Mouse (Mus musculus) lung, postnatal 36 days (tissue): ENCODE data around the gene Zfp74.
"Not testable (repeated sequence)": the region's sequence is repeated elsewhere in the genome, so short reads cannot be mapped to it uniquely, and the experiment has no call there.

Experiments
- DNase-seq: peaks from one replicate; pipeline ENCODE4 v3.0.0; 2022; ENCODE audit warnings: mixed read lengths

Gene Zfp74

GRCm38 (mm10) chr7:29953513-29954401, at the start of gene Zfp74:
TSS of gene Zfp74 (minus strand) at chr7:29954089.
- DNase-seq, result peak; percentile 89

DNA sequence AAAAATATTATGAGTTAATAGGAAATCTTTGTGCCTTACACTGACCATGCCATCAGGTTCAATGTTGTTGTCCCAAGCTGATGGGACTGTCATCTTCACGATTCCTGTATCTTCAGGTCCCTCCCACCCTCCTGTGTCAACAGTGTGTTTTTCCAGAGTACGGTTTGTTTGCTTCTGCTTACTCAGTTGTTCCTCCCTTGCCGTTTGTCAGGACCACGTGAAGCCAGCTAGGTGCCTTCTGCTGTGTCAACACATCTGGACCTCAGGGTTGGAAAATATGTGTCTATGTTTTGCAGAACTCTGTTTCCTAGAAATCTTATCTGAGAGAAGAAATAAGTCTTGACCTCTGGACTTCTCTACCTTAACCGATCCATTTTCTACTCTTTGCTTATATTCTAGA, 46.7 kb upstream of the Zfp74 start:
- peak; percentile 16 for DNase-seq

DNA sequence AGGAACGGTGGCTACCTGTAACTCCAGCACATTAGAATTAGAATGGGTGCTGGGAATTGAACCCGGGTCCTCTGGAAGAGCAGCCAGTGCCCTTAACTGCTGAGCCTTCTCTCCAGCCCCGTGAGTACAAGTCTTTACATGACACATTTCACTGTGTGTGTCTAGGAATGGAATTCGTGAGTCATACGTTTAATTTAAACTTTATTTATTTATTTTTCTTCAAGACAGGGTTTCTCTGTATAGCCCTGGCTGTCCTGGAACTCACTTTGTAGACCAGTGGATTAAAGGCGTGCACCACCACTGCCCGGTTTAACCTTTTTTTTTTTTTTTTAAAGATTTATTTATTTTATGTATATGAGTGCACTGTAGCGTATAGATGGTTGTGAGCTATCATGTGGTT, 41.2 kb upstream of the Zfp74 start:
- DNase-seq, result no peak

- DNase-seq, result no peak
These were observed 39.5 kb upstream of the Zfp74 start for GRCm38 (mm10) chr7:29993340-29993739.

DNA sequence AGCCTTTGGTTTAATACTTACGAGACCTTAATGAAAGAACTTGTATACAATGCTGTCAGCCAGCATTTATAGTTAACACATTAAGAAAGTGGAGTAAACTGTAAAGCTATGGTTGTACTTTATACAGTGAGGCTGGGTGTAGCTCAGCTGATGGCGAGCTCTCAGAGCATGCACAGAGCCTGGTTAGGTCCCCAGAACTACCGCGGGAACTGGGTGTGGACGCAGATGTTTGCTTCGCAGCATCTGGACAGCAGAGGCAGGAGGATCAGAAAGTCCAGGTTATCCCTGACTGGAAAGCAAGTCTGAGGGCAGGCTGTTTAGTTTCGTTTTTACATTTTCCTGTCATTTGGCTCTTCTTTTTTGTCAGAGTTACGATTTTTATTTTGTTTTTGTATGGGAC, 38.8 kb upstream of the Zfp74 start:
- DNase-seq, result no peak

DNA sequence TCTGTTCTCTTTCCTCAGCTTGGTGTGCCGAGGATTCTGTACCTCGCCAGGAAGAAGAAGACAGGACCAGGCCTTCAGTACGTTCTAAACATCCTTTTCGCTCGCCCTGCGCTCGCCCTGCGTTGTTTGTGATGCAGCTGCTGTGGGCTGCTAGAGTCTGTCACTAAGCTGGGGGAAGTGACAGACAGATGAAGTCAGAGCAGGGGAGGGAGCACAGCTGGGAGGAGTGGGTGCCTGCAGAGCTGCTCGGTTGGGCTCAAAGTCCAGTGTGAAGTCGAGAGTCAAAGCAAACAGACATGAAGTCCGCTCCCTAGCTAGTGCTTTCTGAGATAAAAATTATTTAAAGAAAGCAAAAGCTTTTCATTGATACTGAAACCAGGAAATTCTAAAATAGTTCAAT, 35.1 kb upstream of the Zfp74 start:
- no peak for DNase-seq

DNA sequence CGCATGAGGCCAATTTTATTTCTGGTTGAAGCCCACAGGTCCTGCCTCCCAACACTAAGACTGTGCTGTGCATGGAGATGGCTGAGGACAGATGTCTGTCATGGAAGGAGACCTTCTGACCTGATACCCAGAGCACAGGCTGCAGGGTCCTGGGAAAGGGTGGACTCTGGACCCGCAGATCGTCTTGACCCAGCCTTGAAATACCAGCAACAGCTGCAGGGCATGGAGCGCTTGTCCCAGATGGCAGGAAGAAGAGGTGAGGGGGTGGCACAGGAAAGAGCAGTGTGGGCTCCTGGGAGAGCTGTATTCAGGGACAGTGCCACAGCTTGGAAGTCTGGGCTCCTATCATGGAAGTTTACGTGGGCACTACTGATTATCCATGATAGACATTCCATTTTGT, 33.7 kb upstream of the Zfp74 start:
- DNase-seq, result no peak

- no peak for DNase-seq
These were observed 32.2 kb upstream of the Zfp74 start for GRCm38 (mm10) chr7:29986101-29986500.

GRCm38 (mm10) chr7:29983690-29984380, 29.9 kb upstream of the Zfp74 start, which contains the start of gene Zfp568:
TSS of gene Zfp568 (plus strand) at chr7:29983955.
- DNase-seq, result peak; percentile 97

DNA sequence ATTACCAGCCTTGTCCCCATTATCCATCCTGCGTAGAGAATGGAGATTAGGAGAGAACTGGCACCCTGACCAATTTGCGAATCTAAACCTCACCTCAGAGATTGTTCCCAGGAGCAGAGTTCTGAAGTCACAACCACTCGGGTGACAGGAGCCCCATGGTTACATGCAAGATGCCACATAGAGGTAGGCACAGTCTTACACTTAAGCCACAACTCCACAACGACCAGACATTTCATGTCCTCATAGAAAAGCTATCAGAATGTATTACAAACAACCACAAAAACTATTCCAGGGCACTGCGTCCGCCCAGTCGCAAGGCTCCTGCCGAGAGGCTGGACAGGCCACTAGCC, 29.4 kb upstream of the Zfp74 start:
- DNase-seq, result no peak

DNA sequence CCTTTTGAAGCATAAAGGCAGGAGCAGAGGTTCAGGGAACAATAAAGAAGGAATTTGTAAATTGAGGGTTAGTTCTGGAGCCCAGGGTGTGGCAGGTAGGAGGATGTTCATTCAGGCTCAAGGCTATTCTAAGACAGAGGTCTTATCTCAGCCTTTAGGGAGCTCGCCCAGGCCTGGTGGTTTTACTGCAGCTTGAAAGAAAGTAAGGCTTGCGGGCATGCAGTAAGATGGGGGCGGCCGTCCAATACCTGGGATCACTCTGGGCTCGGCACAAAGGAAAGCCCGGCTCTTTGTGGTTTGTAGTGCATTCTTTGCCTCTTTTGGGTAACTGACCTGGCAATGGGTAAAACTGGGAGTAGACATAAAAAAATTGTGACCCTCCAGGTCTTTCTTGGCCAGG, 29.0 kb upstream of the Zfp74 start:
- DNase-seq, result peak; percentile 22

DNA sequence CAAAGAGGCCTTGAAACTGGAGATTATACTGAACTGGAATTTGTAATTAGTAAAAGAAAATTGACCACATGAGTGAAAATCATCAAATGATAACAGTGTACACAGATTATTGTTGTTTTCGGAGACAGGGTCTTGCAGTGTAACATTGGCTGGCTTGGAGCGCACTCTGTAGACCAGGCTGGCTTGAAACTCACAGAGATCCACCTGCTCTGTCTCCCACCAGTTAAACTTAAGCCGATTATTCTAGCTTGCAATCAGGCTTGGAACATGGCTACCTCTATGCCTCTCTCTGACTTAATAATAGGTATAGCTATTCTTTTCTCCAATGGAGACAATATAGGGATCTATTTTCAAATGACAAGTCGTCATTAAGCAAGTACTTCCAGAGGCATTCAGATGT, 28.5 kb upstream of the Zfp74 start:
- DNase-seq, result no peak

DNA sequence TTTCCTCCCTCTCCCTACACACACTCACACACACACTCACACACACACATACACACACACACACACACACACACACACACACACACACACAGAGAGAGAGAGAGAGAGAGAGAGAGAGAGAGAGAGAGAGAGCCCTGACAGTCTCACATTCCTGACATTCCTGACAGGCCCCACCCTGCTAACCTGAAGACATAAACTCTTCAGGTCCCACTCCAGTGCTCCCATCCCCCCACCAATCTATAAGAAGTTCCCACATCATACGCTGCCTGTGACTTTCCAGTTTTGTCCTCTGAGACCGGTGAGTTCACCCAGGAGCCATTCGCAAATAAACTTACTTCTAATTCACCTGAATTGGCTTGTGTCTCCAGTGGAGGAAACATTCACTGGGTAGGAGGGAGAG, 28.0 kb upstream of the Zfp74 start:
- DNase-seq, result no peak

GRCm38 (mm10) chr7:29981455-29981854, 27.6 kb upstream of the Zfp74 start:
- no peak for DNase-seq

DNA sequence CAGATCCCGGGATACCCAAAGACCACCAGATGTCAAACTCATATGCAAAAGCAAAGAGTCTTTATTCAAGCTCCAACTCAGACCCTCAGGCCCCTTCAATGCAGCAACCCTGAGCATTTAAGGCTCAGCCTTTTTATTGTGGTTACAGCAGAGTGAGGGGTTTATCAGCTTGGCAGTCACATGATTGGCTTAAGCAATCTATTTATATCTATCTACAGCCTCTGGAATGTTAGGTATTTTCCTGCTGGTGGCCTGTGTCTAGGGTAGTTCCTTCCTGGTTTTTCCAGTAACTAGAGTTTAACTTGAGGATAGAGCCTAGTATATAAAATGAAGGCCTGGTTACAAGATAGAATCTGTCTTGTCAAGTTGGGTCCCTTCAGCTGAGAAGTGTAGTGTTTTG, 26.9 kb upstream of the Zfp74 start:
- DNase-seq, result no peak

DNA sequence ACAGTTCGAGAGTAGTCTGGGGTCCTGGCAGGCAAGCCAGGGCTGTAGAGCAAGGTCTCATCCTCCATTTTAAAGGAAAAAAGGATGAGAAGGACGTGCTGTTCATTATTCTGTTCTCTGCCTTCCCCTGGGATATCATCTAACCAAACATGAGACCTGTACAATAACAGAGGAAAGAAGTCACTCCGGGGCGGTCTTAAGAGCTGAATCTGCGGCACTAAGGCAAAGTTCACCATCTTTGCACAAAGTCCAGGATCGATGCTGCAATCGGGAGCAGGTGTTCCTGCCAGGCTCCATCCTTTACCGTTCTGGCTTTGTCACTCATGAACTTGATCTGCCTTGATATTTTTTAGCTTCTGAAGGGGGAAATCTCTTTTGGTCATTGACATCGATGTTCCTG, 16.8 kb upstream of the Zfp74 start:
- DNase-seq, result no peak

DNA sequence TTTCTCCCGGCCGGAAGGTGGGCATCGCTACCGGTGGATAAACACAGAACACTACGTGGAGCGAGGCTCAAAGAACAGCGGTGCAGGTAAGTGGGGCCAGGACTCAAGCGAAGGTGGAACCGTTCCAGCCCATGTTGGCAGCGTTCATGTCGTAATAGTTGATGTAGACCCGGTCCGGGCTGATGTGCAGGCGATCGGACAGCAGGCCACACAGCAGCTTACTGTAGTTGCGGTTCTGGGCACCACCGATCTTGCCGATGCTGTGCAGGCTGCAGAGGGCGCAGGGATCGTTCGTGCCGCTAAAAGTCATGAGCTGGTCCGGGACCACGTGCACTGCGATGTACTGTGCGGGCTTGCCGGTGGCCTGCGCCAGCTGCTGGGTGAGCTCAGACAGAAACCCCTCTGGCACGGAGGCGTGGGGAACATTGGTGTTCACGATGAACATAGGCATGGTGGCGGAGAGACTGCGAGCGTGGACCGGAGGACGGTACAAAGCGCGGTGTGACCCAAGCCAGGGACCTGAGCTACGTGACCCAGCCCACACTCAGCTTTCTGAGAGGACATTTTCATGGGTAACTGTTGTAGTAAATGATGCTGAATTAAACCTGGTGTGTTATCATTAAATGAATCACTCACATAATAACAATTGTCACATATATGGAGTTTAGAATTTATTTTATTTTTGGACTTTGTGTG, 11.4 kb upstream of the Zfp74 start:
- not testable (repeated sequence) for DNase-seq

GRCm38 (mm10) chr7:29959004-29959403, 5.1 kb upstream of the Zfp74 start:
- DNase-seq, result no peak

DNA sequence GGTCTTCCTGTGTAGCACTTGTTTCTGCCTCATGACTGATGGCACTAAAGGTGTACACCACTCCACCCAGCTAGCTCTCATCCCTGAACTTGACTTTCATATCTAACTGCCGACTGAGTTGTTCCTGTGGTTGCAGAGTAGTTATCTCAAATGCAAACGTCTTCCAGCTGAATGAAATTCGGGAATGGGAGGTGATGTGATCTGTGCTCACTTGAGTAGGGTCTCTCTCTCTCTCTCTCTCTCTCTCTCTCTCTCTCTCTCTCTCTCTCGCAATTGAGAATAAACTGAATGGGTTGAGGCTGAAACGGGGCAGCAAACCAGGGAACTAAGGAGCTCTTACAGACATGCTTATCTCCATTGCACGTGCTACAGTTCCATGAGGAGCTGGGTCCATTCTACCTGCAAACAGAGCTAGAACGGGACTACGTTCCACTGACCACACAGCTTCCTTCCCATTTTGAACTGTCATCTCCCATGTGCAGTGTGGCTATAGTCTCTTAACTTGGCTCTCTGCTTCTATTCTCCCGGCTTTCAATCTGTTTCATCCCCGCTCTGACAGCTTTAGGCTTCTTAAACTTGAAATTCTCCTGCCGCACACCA, 4.3 kb upstream of the Zfp74 start:
- DNase-seq, result no peak

GRCm38 (mm10) chr7:29956257-29956656, 2.4 kb upstream of the Zfp74 start:
- DNase-seq, result peak; percentile 49

GRCm38 (mm10) chr7:29954731-29955130, 842 bp upstream of the Zfp74 start:
- DNase-seq, result peak; percentile 80

DNA sequence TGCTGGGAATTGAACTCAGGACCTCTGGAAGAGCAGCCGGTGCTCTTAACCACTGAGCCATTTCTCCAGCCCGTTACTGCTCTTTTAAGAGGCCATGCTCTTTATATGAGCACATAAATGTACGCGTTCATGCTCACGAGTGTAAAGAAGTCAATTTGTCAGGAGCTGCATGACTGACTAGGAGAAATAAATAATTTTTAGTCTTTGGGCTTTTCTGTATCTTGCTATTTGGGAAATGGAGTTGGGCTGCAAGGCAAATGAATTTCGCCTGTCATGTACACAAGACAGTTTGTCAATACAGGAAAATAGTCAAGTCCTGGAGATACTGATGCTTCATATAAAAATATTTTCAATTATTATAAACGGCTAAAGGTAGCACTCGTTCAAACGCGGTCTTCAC, 803 bp downstream of the Zfp74 start:
- no peak for DNase-seq

- DNase-seq, result no peak
These were observed 9.7 kb downstream of the Zfp74 start for GRCm38 (mm10) chr7:29944201-29944600.
